Mouse (Mus musculus): ENCODE measurements around the gene Zfyve28.
A peak's percentile ranks its signal among the peaks of the same experiment; 100 is the strongest.

Gene Zfyve28

GRCm38 (mm10) chr5:34288154-34288716 is at the start of gene Zfyve28, which contains the start of gene Cfap99:
Gene Zfyve28, minus strand, starts transcription at chr5:34288449.
Gene Cfap99, plus strand, starts transcription at chr5:34288600.
- no peak for TF ChIP-seq GATA4 (IDR thresholded peaks at IDR 0.05; ENCODE audit: insufficient replicate concordance, low read length)

- TF ChIP-seq GATA4 (IDR thresholded peaks at IDR 0.05; ENCODE audit: insufficient replicate concordance, low read length), result 0 out of 2 replicates have a peak, but pooled peaks have one; percentile 13
Measured at GRCm38 (mm10) chr5:34336775-34337450, 48.7 kb upstream of the Zfyve28 start.

- no peak; the same call in 1 of the 2 replicates for TF ChIP-seq GATA4 (IDR thresholded peaks at IDR 0.05; ENCODE audit: insufficient replicate concordance, low read length)
Measured at GRCm38 (mm10) chr5:34336097-34336774, 48.0 kb upstream of the Zfyve28 start, which contains the start of gene Rnf4. Gene Rnf4, plus strand, starts transcription at chr5:34336289.

- no peak for TF ChIP-seq GATA4 (IDR thresholded peaks at IDR 0.05; ENCODE audit: insufficient replicate concordance, low read length)
Measured at GRCm38 (mm10) chr5:34335539-34336096, 47.4 kb upstream of the Zfyve28 start.

- TF ChIP-seq GATA4 (IDR thresholded peaks at IDR 0.05; ENCODE audit: insufficient replicate concordance, low read length), result no peak
Measured at GRCm38 (mm10) chr5:34334081-34334480, 45.8 kb upstream of the Zfyve28 start.

GRCm38 (mm10) chr5:34330136-34330535 is 41.9 kb upstream of the Zfyve28 start:
- TF ChIP-seq GATA4 (IDR thresholded peaks at IDR 0.05; ENCODE audit: insufficient replicate concordance, low read length), result no peak

- TF ChIP-seq GATA4 (IDR thresholded peaks at IDR 0.05; ENCODE audit: insufficient replicate concordance, low read length), result no peak
Measured at GRCm38 (mm10) chr5:34326875-34327576, 38.8 kb upstream of the Zfyve28 start.

GRCm38 (mm10) chr5:34326249-34326691 is 38.0 kb upstream of the Zfyve28 start:
- no peak for TF ChIP-seq GATA4 (IDR thresholded peaks at IDR 0.05; ENCODE audit: insufficient replicate concordance, low read length)

GRCm38 (mm10) chr5:34325286-34325685 is 37.0 kb upstream of the Zfyve28 start:
- TF ChIP-seq GATA4 (IDR thresholded peaks at IDR 0.05; ENCODE audit: insufficient replicate concordance, low read length), result no peak

- no peak for TF ChIP-seq GATA4 (IDR thresholded peaks at IDR 0.05; ENCODE audit: insufficient replicate concordance, low read length)
Measured at GRCm38 (mm10) chr5:34321236-34321635, 33.0 kb upstream of the Zfyve28 start.

GRCm38 (mm10) chr5:34319491-34320034 is 31.3 kb upstream of the Zfyve28 start:
- TF ChIP-seq GATA4 (IDR thresholded peaks at IDR 0.05; ENCODE audit: insufficient replicate concordance, low read length), result no peak

- no peak for TF ChIP-seq GATA4 (IDR thresholded peaks at IDR 0.05; ENCODE audit: insufficient replicate concordance, low read length)
Measured at GRCm38 (mm10) chr5:34309016-34309415, 20.8 kb upstream of the Zfyve28 start.

- no peak for TF ChIP-seq GATA4 (IDR thresholded peaks at IDR 0.05; ENCODE audit: insufficient replicate concordance, low read length)
Measured at GRCm38 (mm10) chr5:34302377-34302776, 14.1 kb upstream of the Zfyve28 start.

GRCm38 (mm10) chr5:34298937-34299535 is 10.8 kb upstream of the Zfyve28 start:
- no peak for TF ChIP-seq GATA4 (IDR thresholded peaks at IDR 0.05; ENCODE audit: insufficient replicate concordance, low read length)

Data from liver, adult (tissue).